Mouse (Mus musculus) gastrocnemius, adult 8-10 months (tissue): ENCODE results near the gene Akap13. TPM values are rescaled to one million over a fixed set of nuclear protein-coding genes. Genes with fewer than 3 reads are reported as not detected.

Experiments used
- DNase-seq, 2 experiments: peaks; one replicate each; pipeline ENCODE4 v3.0.0; 2022; ENCODE audit warnings: low spot score in 2 of 2
- total RNA-seq, 4 experiments: library from RNA; stranded (reverse); gene quantifications; 2 replicates each; pipeline ENCODE4 v1.2.4; 2022

Gene Akap13
- total RNA-seq, 4 experiments from 2014 or later = 53.9 to 74.5 (median 64.0) TPM

DNA sequence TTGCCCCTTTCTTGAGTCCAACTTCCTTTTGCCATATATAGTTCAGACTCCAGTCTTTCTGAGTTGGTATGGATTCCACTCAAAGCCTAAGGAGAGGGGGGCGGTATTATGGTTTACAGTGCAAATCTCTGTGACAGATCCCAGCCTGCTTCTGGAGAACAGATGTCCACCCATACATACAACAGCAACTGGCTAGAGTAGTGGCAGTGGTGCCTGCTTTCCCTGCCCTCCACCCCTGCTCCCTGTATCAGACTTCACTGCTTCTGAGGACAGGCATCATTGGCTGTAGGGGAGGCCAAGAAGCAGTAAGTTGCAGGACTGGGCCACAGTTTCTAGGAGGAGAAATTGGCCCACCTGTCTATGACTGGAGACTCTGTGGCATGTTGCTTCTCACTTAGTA lies 102.9 kb downstream of the Akap13 start:
- DNase-seq = no peak

GRCm38 (mm10) chr7:75559119-75559518 lies 103.8 kb downstream of the Akap13 start:
- no peak for DNase-seq

DNA sequence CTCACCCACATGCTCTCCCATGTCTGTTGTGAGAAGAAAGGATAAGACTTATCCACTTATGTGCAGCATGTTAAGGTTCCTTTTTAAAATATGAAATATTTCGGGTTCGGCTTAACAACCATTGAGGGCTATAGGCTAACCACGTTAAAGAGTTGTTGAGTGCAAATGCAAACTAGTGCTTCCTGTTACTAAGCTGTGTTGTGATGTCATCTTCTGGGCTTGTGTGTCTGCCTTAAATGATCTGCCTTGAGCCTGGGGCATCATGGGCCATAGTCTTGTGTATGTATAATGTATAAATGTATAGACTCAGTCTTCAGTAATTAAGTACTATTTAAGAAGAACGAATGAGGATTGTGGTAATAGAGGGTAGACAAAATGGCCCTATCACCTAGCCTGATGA lies 104.6 kb downstream of the Akap13 start:
- DNase-seq = no peak

DNA sequence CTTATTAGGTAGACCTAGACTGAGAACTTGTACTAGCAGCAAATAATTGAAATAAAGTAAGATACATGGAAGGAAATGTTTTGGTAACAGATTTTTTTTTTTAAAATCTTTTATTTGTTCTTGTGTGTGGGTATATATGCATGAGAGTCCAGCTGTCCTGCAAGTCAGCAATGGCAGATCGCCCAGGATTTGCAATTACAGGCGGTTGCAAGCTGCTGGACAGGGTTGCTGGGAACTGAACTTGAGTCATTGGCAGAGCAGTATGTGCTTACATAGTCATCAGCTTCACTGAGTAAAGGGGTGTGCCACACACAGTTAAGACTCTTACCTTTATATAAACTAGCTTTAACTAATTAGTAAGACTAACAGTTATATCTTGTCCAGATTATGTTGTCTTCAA lies 105.2 kb downstream of the Akap13 start:
- DNase-seq = no peak

DNA sequence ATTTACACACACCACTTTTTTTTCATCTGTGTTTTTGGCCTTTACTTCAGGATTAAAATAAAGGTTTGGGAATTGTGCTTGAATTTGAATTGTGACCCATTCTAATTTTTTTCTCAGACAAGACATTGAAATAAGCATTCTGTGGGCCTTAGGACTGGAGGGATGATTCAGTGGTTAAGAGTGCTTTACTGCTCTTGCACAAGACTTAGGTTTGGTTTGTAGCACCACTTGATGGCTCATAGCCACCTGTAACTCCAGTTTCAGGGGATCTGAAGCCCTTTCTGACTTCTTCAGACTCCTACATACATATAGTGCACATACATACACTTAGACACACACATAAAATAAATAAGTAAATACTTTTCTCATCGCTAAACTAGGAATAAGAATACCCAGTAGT lies 105.8 kb downstream of the Akap13 start:
- DNase-seq = no peak

DNA sequence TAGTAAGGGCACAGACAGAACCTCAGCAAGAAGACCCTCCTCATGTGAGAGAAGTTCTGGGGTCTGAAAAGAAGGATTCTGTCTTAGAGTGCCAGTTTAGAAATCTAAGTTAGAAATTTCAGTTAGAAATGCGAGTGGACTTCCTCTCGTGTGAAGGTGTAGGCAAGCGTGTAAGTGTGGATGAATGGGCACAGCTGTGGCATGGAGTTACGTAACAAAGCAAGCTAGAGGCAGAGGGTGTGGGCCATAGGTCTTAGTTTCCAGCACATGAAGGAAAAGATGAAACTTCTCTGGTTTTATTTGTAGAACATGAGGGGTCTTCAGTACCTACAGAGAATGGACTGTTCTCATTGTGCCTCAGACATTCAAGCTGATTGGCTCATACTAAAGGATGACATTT lies 112.9 kb downstream of the Akap13 start:
- no peak for DNase-seq

DNA sequence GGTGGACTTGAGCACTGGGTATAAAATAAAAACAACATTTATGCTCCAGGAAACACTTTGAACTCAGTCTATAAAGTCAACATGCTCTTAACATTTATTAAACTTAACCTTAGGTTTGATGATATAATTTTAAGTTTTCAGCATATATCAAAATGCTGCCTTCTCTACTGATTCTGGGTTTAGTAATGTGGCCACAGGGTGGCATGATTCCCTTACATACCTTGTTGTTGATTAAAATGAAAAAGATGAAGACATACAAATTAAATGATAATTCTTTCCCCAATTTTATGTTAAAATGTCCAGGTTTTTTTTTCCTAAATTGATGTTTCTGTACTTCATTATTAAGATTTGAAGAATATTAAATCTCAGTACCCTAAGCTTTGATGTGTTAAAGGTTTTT lies 113.5 kb downstream of the Akap13 start:
- no peak for DNase-seq

GRCm38 (mm10) chr7:75570218-75570617 lies 114.9 kb downstream of the Akap13 start:
- no peak for DNase-seq

DNA sequence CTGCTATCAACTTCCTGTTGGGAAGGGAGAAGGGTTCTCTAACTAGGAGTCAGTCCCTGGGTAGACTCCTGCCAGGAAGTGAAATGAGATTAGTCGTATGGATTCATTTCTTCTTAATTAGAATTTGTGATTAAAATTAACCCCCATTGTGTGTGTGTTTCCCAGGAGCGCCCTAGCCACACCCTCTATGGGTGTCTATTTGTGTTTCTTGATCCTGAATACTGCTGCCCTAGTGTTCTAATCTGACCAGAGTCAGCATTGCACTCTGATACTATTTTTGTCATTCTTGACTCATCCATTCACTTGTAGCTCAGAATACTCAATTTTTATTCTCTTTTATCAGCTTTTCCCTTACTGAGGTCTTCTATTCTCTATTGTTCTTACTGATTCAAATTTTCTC lies 115.7 kb downstream of the Akap13 start:
- no peak for DNase-seq

GRCm38 (mm10) chr7:75572127-75572526 lies 116.8 kb downstream of the Akap13 start:
- no peak for DNase-seq

DNA sequence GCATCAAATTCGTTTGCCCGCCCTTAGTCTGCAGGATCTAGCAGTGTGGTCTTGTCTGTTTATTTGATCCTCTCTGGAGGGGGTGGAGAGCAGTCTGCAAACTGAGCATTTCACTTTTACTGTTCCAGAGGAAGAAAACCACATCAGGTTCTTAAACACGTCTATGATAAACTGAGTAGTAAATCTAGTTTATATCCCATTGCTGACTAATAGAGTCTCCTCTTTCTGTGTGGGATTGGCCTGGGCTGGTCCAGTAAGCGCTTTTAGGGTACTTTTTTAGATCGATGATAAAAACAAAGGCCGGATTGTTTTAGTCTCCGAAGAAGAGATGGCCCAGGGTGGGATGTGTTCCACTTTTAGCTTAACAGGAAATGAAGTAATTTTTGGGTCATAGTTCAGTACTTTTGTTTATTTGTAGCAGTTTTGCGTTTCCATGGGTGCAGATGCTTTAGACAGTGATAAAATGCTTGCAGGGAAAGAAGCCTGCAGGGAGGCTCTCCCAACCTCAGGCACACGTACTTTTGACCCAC lies 119.9 kb downstream of the Akap13 start:
- no peak for DNase-seq

DNA sequence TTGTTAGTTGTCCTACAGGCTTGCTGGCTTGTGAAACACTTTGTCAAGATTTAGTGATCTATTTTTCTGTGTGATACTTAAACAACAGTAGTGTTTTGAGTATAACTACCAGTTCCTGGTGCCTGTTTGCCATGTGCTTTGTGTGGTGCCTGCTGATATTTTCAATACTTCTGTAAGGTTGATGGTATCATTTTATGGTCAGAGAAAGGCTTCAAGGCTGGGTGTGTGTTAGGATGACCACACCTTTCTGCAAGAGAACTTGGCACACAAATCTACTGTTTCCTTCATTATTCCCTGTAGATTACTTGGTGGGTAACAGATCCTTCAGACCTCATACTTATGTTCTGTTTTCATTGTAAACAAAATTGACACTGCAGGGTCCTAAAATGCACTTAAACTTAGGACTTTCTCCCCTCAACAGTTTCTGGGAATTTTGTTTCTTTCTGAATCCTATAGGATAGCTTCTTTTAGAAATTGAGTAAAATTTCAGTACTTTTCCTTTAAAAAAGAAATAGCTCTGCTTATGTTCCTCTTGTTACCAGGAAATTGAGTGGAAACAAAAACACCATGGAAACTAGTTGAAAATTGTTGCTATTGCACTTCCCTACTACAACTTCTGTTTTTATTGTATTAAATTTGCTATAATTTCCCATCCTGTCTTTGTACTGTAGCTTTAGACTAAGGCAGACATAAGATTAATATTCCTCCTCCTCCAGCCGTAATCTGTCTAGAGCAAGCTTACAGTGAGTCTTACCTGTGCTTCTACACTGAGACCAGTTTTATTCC lies 120.7 kb downstream of the Akap13 start:
- DNase-seq = no peak

DNA sequence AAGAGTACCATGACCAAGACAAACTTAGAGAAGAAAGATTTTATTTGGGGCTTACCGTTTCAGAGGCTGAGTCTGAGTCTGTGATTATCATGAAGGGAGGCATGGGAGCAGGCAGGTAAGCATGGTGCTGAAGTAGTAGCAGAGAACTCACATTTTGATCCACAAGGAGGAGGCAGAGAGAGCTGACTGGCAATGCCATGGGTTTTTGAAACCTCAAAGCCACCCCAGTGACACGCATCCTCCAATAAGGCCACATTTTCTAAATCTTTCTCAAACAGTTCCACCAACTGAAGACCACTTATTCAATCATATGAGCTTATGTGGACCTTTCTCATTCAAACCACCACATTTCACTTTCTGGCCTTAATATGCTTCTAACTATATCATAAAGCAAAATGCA lies 121.5 kb downstream of the Akap13 start:
- no peak for DNase-seq

DNA sequence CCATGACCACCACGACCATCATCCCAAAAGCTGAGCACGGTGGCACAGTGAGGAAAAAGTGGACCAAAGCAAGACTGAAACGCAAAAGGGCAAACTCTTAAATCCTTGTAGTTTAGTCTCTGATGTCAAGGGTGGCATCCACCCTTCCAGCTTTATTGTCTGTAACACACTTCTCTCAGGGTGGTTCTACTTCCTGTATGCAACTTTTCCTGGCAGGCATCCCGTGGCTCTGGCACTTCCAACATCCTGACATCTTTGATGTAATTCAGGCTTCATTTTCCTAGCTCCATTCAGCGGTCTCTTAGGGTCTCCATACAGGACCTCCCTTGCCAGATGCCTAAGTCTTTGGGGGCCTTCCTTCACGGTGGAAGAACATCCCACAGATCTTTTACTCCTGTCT lies 122.0 kb downstream of the Akap13 start:
- no peak for DNase-seq

DNA sequence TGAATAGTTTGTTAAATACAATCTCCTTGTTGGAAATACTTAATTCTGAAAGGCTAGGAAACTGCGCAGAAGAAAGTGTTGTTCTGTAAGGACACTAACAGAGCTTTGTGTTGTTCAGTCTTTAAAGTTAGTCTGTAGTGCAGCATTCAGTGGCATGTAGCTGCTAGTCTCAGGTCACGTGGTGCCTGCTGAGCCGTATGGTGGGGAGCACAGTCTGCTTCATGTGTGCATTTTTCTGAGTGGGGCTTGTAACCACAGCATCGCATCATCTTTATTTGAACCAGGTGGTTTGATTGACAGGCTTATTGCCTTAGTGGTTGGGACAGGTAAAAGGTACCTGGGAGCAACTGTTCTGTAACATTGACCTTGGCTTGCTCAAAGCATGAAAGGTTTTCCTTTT lies 123.3 kb downstream of the Akap13 start:
- no peak for DNase-seq

GRCm38 (mm10) chr7:75582091-75582490 lies 126.8 kb downstream of the Akap13 start:
- DNase-seq = no peak

- no peak for DNase-seq
Observed at GRCm38 (mm10) chr7:75584100-75584499, 128.8 kb downstream of the Akap13 start.

- DNase-seq = no peak
Observed at GRCm38 (mm10) chr7:75585409-75585808, 130.1 kb downstream of the Akap13 start.

DNA sequence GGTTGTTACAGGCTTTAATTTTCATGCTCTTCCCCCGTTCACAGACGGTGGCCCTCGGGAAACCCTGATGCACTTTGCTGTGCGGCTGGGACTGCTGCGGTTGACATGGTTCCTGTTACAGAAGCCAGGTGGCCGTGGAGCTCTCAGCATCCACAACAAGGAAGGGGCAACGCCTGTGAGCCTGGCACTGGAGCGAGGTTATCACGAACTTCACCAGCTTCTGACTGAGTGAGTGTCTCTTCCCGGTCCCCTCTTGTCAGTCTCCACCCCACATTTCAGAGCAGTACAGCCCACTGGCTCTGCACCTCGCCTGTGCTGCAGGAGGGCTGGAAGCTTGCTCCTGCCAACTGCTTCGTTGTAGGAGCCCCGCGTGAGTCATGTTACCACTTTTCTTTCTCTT lies 130.8 kb downstream of the Akap13 start:
- no peak for DNase-seq

DNA sequence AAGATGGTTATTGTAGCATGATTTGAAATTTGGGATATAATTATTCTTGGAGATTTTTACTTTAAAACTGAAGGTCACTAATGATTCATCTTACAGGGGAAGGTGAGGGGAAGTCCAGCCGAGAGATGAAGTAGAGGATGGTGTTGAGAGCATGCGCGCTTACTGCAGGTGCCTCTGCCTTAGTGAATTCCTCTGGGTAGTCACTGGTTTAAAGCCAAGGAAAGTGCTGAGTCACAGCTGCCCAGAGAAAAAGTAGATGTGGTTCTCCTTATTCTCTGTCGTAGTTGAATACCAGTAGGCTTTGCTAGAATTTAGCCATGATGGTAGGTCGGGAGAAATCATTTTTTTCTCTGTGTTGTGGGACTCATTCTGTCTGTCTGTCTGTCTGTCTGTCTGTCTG lies 132.4 kb downstream of the Akap13 start:
- DNase-seq = no peak

DNA sequence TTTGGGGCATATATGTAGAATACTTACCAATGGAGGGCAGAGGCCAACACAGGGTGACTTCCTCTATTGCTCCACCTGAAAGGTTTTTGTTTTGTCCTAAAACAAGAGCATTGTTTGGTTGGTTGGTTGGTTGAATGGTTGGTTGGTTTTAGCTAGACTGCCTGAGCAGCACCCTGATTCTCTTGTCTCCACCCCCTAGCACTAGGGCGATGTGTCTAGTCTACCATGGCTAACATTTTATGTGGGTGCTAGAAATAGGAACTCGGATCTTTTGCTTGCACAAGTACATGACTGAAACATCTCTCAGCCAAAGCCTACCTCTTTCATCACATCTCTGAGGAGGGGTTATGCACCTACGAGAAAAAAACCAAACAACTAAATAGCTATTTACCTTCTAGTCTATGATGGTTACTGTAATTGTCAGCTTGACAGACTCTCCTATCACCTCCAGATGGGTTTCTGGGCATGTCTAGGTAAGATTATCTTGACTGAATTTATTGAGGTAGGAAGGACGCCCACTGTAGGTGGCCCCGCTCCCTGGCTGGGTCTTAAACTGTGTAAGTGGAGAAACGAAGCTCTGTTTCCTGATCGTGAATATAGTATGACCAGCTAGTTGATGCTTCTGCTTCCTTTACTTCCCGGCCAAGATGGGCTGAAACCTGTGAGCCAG lies 134.1 kb downstream of the Akap13 start:
- DNase-seq = no peak

GRCm38 (mm10) chr7:75591961-75592360 lies 136.6 kb downstream of the Akap13 start:
- DNase-seq = no peak

GRCm38 (mm10) chr7:75594801-75595200 lies 139.5 kb downstream of the Akap13 start:
- peak in 1 of 2 experiments; percentile 46 for DNase-seq
